Comparison of ENCODE assay signal across 12 mouse cellular contexts in genomic region chr3:101929105-101929876, GRCm38 (mm10). TPM values are rescaled to one million over a fixed set of nuclear protein-coding genes. Genes with fewer than 3 reads are reported as not detected.
DNase-seq lines count a peak whose midpoint lies in the region; ATAC-seq lines count a peak whose summit lies in the region.
"Had no signal": no experiment of that assay in that cellular context is flagged by ENCODE, and none has a peak within 500 bp of the region (broad histone marks: within the 10 kb centered on the region; RNA-seq: fewer than 3 reads in every experiment).

No protein-coding gene starts in this region.

- no peak overlapping the region for H3K4me2 ChIP-seq in neural tube, embryonic 12.5 days (replicated peaks)
- no peak overlapping the region for H3K4me2 ChIP-seq in neural tube, embryonic 15.5 days
- H3K4me2 ChIP-seq in hindbrain, embryonic 16.5 days (ENCODE audit: low read length) = no peak overlapping the region
- H3K4me2 ChIP-seq: heart, embryonic 11.5 days had no signal

- no peak overlapping the region for H3K9ac ChIP-seq in neural tube, embryonic 12.5 days
- no peak overlapping the region for H3K9ac ChIP-seq in neural tube, embryonic 15.5 days (replicated peaks)
- H3K9ac ChIP-seq in hindbrain, embryonic 16.5 days (ENCODE audit: low read depth, low read length) = no peak overlapping the region

- H3K27ac ChIP-seq in neural tube, embryonic 12.5 days = no peak overlapping the region
- H3K27ac ChIP-seq in neural tube, embryonic 15.5 days (replicated peaks) = no peak overlapping the region
- H3K27ac ChIP-seq in hindbrain, embryonic 16.5 days (ENCODE audit: low read depth, low read length) = no peak overlapping the region

- no peaks in the 10 kb centered on the region for H3K36me3 ChIP-seq in neural tube, embryonic 12.5 days
- H3K36me3 ChIP-seq in neural tube, embryonic 15.5 days = no peaks in the 10 kb centered on the region
- H3K36me3 ChIP-seq in hindbrain, embryonic 16.5 days (ENCODE audit: control insufficient read depth, insufficient read depth, low read length) = no peaks in the 10 kb centered on the region
- H3K36me3 ChIP-seq: G1E had no signal

- DNase-seq in cerebellum, postnatal 10 days = peak; percentile 77 to 84
- DNase-seq in retina, postnatal 1 day = peak; percentile 84
- no peak for DNase-seq in kidney, adult 11 months
- no peak for DNase-seq in adipocyte (ENCODE audit: low spot score)
- no peak for DNase-seq in ovary, adult 18-20 months (ENCODE audit: low spot score)
- DNase-seq: adrenal gland, postnatal 25 days; lung, postnatal 14 days had no signal

- H3K4me1 ChIP-seq in neural tube, embryonic 12.5 days = peaks cover 21% of the 10 kb centered on the region
- H3K4me1 ChIP-seq in neural tube, embryonic 15.5 days = peaks cover 31% of the 10 kb centered on the region
- H3K4me1 ChIP-seq in hindbrain, embryonic 16.5 days (ENCODE audit: control insufficient read depth, insufficient read depth, low read depth, low read length) = peaks cover 11% of the 10 kb centered on the region

- WGBS in neural tube, embryonic 12.5 days = 36% methylated on average over 4 of the region's 4 CpGs
- WGBS in neural tube, embryonic 15.5 days = 39% methylated on average over 4 of the region's 4 CpGs
- 44% methylated on average over 4 of the region's 4 CpGs for WGBS in hindbrain, embryonic 16.5 days

- H3K27me3 ChIP-seq in neural tube, embryonic 12.5 days (replicated peaks) = no peaks in the 10 kb centered on the region
- no peaks in the 10 kb centered on the region for H3K27me3 ChIP-seq in neural tube, embryonic 15.5 days (replicated peaks)
- H3K27me3 ChIP-seq in hindbrain, embryonic 16.5 days (replicated peaks; ENCODE audit: control insufficient read depth, insufficient read depth, low read length) = no peaks in the 10 kb centered on the region

- ATAC-seq in neural tube, embryonic 12.5 days (ENCODE audit: low FRiP score, low read depth) = peak; percentile 39; the same call in 1 of the 2 replicates
- no peak; the same call in 1 of the 2 replicates for ATAC-seq in neural tube, embryonic 15.5 days (ENCODE audit: low FRiP score)
- peak; percentile 18; the same call in 1 of the 2 replicates for ATAC-seq in hindbrain, embryonic 16.5 days

- no peak overlapping the region for H3K4me3 ChIP-seq in neural tube, embryonic 12.5 days
- H3K4me3 ChIP-seq in neural tube, embryonic 15.5 days (replicated peaks) = no peak overlapping the region
- H3K4me3 ChIP-seq in hindbrain, embryonic 16.5 days (ENCODE audit: low read length) = no peak overlapping the region

- no peaks in the 10 kb centered on the region for H3K9me3 ChIP-seq in neural tube, embryonic 12.5 days
- no peaks in the 10 kb centered on the region for H3K9me3 ChIP-seq in neural tube, embryonic 15.5 days (replicated peaks)
- no peaks in the 10 kb centered on the region for H3K9me3 ChIP-seq in hindbrain, embryonic 16.5 days (ENCODE audit: control insufficient read depth, low read length)

RNA-seq across cellular contexts. Expression of gene Slc22a15, which starts 5.0 kb away (rescaled TPM):
- 8.9 and 10.4 TPM in 2 replicates for polyA plus RNA-seq in neural tube, embryonic 12.5 days (2016; fragmentation: Nextera tagmentation; extraction: Ambion mirVana)
- polyA plus RNA-seq in neural tube, embryonic 15.5 days (2015; fragmentation: Nextera tagmentation; extraction: Ambion mirVana) = 5.1 and 5.6 TPM in 2 replicates
- 4.5 and 5.4 TPM in 2 replicates for polyA plus RNA-seq in hindbrain, embryonic 16.5 days (2015; fragmentation: Nextera tagmentation; extraction: Ambion mirVana)
- polyA plus RNA-seq: G1E had no signal

Comparison
In these comparisons a context has a peak if more than half of its experiments do, and no peak if none do; other contexts are left out.
1. DNase-seq: peak in cerebellum, postnatal 10 days (2 of 2) and retina, postnatal 1 day (single experiment); none in kidney, adult 11 months (single experiment), adipocyte (single experiment) and ovary, adult 18-20 months (single experiment).